Mouse (Mus musculus) intestine, embryonic 16.5 days (tissue): ENCODE data around the gene Efnb1. TPM values are rescaled to one million over a fixed set of nuclear protein-coding genes. Genes with fewer than 3 reads are reported as not detected.

Experiments
- ATAC-seq: fragments of 200-750 bp; cut with Nextera tagmentation; 2 replicates; pipeline ENCODE4 v1.8.0; 2017; ENCODE audit warnings: moderate TSS enrichment, moderate library complexity
- H3K27ac ChIP-seq: fragments of 300-500 bp; sonication (generic); 2 replicates; pipeline ENCODE4 v1.5.1; 2014; ENCODE audit warnings: mild to moderate bottlenecking, low read length
- H3K27me3 ChIP-seq: fragments of 300-500 bp; sonication (generic); replicated peaks from 2 replicates; pipeline ENCODE4 v1.6.1; 2014; ENCODE audit warnings: low read length, control low read depth, mixed read lengths; ENCODE audit not compliant: control insufficient read depth, insufficient read depth
- H3K36me3 ChIP-seq: fragments of 300-500 bp; sonication (generic); 2 replicates; pipeline ENCODE4 v1.6.1; 2014; ENCODE audit warnings: low read length, control low read depth; ENCODE audit not compliant: control insufficient read depth, insufficient read depth
- H3K4me1 ChIP-seq: fragments of 300-500 bp; sonication (generic); 2 replicates; pipeline ENCODE4 v1.6.1; 2014; ENCODE audit warnings: low read length, control low read depth, mixed read lengths; ENCODE audit not compliant: control insufficient read depth, insufficient read depth
- H3K4me2 ChIP-seq: fragments of 300-500 bp; sonication (generic); 2 replicates; pipeline ENCODE4 v1.6.1; 2014; ENCODE audit warnings: low read depth, low read length, control low read depth
- H3K4me3 ChIP-seq: fragments of 300-500 bp; sonication (generic); 2 replicates; pipeline ENCODE4 v1.5.1; 2014; ENCODE audit warnings: mild to moderate bottlenecking, low read length
- H3K9ac ChIP-seq: fragments of 300-500 bp; sonication (generic); 2 replicates; pipeline ENCODE4 v1.6.1; 2014; ENCODE audit warnings: low read depth, low read length
- H3K9me3 ChIP-seq: fragments of 300-500 bp; sonication (generic); 2 replicates; pipeline ENCODE4 v1.6.1; 2016; ENCODE audit warnings: low read length, control low read depth; ENCODE audit not compliant: control insufficient read depth
- WGBS: fragments of 180-500 bp; shearing (Covaris S2); extraction: QIAGEN DNeasy Blood & Tissue Kit; methylation state at CpG from one replicate; pipeline ENCODE4 v1.1.7; 2014; 5-methylcytosine and 5-hydroxymethylcytosine counted together
- polyA plus RNA-seq: library from polyadenylated mRNA; unstranded; fragments of >200 nt; fragmentation: Nextera tagmentation; extraction: Ambion mirVana; gene quantifications from 2 replicates; pipeline ENCODE4 v1.2.1, GENCODE M21; 2015

Gene Efnb1
- polyA plus RNA-seq, 1 experiment from 2014 or later: 18.3 TPM

DNA sequence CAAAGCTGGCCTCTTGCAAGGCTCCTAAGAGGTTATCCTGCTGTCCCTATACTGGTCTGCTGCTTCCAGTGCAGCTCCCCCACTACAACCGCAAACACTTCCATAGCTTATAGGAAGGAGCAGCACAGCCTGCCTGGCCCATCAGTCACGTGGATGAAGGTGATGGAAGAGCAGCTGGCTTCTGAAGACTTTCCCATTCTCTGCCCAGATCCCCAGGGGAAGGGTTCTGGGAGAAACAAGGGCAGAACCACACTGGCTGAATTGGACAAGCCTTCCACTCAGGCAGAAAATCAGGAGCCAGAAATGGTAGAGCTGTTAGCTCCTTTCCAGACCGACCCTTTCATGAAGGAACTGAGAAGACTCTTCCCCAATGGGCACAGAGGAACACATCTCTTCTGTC is 16.2 kb downstream of the Efnb1 start:
- Histone ChIP-seq H3K27ac (no peak overlapping the region), H3K4me2 (no peak overlapping the region), H3K9me3 (no peaks in the 10 kb centered on the region), H3K36me3 (no peaks in the 10 kb centered on the region), H3K27me3 (peaks cover 2% of the 10 kb centered on the region; the same call in 1 of the 2 replicates), H3K9ac (no peak overlapping the region), H3K4me1 (peaks cover 21% of the 10 kb centered on the region), H3K4me3 (no peak overlapping the region)
- WGBS: 46% methylated on average over 3 of the region's 3 CpGs
- no peak for ATAC-seq

DNA sequence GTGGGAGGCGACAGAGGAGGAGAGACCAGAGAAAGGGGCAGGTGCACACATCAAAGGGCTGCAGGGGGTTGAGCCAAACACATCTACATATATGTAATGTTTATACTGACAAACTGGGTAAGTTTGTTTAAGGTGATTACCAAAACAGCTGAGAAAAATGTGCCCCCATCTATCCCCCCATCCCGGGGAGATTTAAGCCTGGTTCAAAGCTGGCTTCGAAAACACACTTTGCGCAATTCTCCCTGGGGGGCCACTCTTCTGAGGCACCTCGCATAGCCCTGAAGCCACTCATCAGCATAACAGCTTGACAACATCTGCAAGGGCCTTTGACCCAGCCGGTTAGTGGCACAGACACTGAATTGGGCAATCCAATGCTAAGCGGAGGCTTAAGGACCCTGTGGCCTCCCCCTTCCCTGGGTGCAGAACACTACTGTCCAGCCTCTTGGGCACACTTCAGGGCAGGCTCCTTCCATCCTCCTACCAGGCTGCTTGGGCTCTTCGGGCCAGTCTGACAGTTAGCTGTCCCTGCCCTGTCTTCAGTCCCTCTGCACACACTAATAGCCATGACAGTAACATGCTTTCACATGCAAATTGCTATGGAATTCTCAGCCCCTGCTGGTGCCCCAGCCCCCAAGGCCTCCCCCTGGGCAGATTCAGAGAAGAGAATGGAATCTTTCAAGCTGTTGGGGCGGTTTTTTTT is 16.8 kb downstream of the Efnb1 start:
- no peak overlapping the region for H3K4me2 ChIP-seq
- no peaks in the 10 kb centered on the region for H3K9me3 ChIP-seq
- WGBS: 34% methylated on average over 9 of the region's 9 CpGs
- no peak overlapping the region for H3K9ac ChIP-seq
- no peak overlapping the region for H3K4me3 ChIP-seq
- H3K27ac ChIP-seq: no peak overlapping the region
- H3K27me3 ChIP-seq: peaks cover 8% of the 10 kb centered on the region; the same call in 1 of the 2 replicates
- H3K4me1 ChIP-seq: peaks cover 19% of the 10 kb centered on the region
- no peaks in the 10 kb centered on the region for H3K36me3 ChIP-seq
- ATAC-seq: no peak

DNA sequence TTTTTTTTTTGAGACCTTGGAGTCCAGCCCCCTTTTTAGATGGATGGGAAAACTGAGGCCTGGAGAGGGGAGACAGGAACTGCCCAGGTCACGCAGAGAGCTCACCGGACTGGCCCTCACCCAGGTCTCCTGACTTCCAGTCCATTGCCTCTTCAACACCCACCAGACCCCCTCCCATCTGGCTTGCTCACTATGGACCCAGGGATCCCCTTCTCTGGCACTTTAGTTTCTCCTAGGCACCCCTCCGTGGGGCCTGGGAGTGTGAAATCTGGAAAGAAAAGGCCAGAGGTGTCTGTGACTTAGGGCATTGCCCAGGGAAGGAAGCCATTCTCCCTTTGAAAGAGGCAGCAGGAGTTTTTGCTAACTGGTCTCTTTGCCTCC is 17.3 kb downstream of the Efnb1 start:
- H3K27me3 ChIP-seq: peaks cover 9% of the 10 kb centered on the region; the same call in 1 of the 2 replicates
- WGBS: 49% methylated on average over 3 of the region's 3 CpGs
- no peaks in the 10 kb centered on the region for H3K36me3 ChIP-seq
- no peak overlapping the region for H3K9ac ChIP-seq
- H3K4me2 ChIP-seq: no peak overlapping the region
- peaks cover 17% of the 10 kb centered on the region for H3K4me1 ChIP-seq
- no peaks in the 10 kb centered on the region for H3K9me3 ChIP-seq
- no peak overlapping the region for H3K4me3 ChIP-seq
- no peak for ATAC-seq
- peak overlapping the region; percentile 29; the same call in 1 of the 2 replicates for H3K27ac ChIP-seq

DNA sequence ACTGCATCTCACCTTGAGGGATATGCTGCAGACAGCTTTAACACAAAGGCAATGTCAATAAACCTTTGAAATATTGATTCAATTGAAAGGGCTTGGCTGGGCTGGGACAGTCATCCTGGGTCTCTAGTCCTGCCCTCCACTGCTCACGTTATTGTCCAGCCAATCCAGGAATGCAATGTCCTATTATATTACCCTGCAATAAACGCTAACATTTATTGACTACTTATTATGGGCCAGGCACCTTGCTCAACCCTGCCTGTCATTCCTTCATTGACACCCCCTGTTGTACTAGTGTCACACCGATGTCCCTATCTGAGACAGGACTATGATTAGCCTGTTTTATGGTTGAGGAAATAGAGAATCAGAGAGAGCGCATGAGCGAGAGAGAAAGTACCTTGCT is 18.4 kb downstream of the Efnb1 start:
- no peak overlapping the region for H3K4me3 ChIP-seq
- no peaks in the 10 kb centered on the region for H3K9me3 ChIP-seq
- 66% methylated on average over 5 of the region's 5 CpGs for WGBS
- ATAC-seq: peak; percentile 86
- H3K36me3 ChIP-seq: no peaks in the 10 kb centered on the region
- peaks cover 9% of the 10 kb centered on the region for H3K4me1 ChIP-seq
- H3K9ac ChIP-seq: no peak overlapping the region
- peak overlapping the region; percentile 29; the same call in 1 of the 2 replicates for H3K27ac ChIP-seq
- H3K4me2 ChIP-seq: no peak overlapping the region
- peaks cover 9% of the 10 kb centered on the region; the same call in 1 of the 2 replicates for H3K27me3 ChIP-seq

DNA sequence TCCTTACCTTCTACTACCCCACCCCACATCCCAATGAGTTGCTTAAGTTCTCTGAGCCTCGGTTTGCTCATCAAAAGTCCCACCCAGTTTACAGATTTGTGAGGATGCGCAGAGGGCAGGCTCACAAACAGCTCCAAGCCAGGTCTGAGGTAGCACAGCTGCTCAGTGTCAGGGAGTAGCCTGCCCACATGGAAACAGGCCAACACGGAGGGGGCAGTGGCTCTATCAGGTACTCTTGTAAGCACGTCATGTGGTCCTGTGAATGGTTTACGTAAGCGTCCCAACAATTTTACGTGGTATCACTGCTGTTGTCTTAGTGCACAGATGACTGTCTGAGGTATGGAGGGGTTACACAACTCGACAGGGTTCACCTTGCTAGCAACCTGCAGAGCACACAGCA is 23.1 kb downstream of the Efnb1 start:
- Histone ChIP-seq H3K4me2 (no peak overlapping the region), H3K27ac (no peak overlapping the region), H3K27me3 (peaks cover 9% of the 10 kb centered on the region), H3K4me3 (no peak overlapping the region), H3K36me3 (no peaks in the 10 kb centered on the region), H3K4me1 (no peaks in the 10 kb centered on the region), H3K9me3 (no peaks in the 10 kb centered on the region), H3K9ac (no peak overlapping the region)
- 74% methylated on average over 8 of the region's 8 CpGs for WGBS
- no peak for ATAC-seq

DNA sequence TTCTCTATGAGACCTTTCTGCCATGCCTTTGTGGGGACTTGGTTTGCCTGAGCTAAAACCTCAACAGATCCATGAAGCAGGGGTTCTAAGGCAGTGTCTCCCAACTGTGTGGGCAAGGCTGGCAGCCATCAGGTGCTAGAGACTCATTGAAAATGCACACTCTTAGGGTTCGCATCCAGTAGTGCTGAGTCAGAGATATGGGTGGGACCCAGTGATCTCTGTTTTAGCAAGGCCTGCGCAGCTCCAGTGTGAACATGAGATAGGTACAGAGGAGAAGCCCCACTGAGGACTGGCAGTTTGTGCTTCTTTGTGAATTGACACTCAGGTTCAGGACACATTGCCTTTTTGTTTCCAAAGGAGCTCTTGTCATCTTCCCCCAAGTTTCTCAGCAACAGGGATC is 28.2 kb downstream of the Efnb1 start:
- H3K9me3 ChIP-seq: no peaks in the 10 kb centered on the region
- no peak overlapping the region for H3K4me3 ChIP-seq
- no peaks in the 10 kb centered on the region for H3K36me3 ChIP-seq
- H3K27me3 ChIP-seq: peaks cover 3% of the 10 kb centered on the region
- no peak overlapping the region for H3K4me2 ChIP-seq
- ATAC-seq: no peak
- H3K4me1 ChIP-seq: no peaks in the 10 kb centered on the region
- no peak overlapping the region for H3K27ac ChIP-seq
- H3K9ac ChIP-seq: no peak overlapping the region
- WGBS: 94% methylated on average over 2 of the region's 2 CpGs

DNA sequence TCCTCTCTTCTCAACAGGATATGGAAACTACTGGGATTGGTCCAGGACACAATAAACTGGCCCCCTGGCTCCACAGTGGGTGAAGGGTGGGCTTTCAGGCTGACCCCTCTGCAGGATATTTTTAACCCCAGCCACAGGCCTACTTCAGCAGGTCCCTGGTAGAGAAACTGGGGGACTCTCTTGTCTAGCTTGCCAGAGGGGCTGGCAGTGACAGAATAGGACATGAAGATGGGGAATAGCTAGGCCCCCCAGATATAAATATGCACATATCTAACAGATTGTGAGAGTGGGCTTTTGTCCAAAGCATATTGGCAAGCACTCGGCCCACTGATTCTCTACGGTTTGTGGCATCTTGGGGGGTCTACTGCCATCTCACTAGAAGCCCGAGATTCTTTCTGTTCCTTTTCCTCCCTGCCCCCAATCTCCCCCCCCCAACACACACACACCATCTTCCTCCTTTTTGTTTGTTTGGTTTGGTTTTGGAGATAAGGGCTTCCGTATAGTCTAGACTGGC is 29.0 kb downstream of the Efnb1 start:
- H3K36me3 ChIP-seq: no peaks in the 10 kb centered on the region
- H3K4me1 ChIP-seq: no peaks in the 10 kb centered on the region
- H3K9me3 ChIP-seq: no peaks in the 10 kb centered on the region
- no peak overlapping the region for H3K27ac ChIP-seq
- peaks cover 3% of the 10 kb centered on the region for H3K27me3 ChIP-seq
- no peak overlapping the region for H3K9ac ChIP-seq
- no peak for ATAC-seq
- WGBS: 69% methylated on average over 4 of the region's 4 CpGs
- H3K4me3 ChIP-seq: no peak overlapping the region
- no peak overlapping the region for H3K4me2 ChIP-seq

DNA sequence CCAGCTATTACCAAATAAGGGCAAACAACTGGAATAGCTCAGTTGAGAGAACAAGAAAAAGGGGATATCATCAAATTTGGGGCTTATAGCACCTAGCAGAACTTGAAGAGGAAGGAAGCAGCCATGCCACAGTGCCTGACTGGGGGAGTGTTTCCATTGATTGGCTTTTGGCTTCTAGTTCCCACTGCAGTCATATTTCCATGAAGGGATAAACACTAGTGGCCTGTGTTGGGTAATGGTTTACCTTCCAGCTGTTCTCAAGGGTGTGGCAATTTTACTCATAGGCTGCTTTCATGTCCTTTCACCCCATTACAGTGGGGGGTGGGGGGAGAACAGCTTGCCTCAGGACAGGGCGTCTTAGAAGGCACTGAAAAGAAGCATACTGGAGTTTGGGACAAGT is 31.1 kb downstream of the Efnb1 start:
- H3K27ac ChIP-seq: no peak overlapping the region
- no peaks in the 10 kb centered on the region for H3K36me3 ChIP-seq
- no peak overlapping the region for H3K4me3 ChIP-seq
- ATAC-seq: no peak
- peaks cover 3% of the 10 kb centered on the region; the same call in 1 of the 2 replicates for H3K4me1 ChIP-seq
- 63% methylated on average over 1 of the region's 1 CpGs for WGBS
- no peak overlapping the region for H3K4me2 ChIP-seq
- H3K9ac ChIP-seq: no peak overlapping the region
- H3K27me3 ChIP-seq: peaks cover 7% of the 10 kb centered on the region; the same call in 1 of the 2 replicates
- H3K9me3 ChIP-seq: no peaks in the 10 kb centered on the region

DNA sequence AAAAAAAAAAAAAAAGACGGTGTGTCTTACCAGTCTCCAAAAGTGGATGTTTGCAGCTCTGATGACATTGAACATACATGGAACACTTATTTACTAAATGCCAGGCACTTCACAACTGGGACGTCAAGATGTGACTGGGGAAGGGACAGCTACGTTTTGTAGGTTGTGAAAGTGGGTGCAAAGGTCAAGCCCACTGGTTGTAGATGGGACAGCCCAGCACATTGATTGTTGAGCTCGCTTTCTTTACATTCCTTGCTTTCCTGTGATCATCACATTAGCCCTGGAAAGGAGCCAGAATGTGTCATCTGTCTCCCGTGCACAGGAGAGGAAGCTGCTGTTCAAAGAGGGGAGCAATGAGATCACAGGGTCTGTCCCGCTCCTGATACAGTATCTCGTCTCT is 31.6 kb downstream of the Efnb1 start:
- no peak for ATAC-seq
- Histone ChIP-seq H3K4me1 (peaks cover 6% of the 10 kb centered on the region), H3K27ac (no peak overlapping the region), H3K9me3 (no peaks in the 10 kb centered on the region), H3K4me3 (no peak overlapping the region), H3K9ac (no peak overlapping the region), H3K36me3 (no peaks in the 10 kb centered on the region), H3K4me2 (no peak overlapping the region), H3K27me3 (peaks cover 7% of the 10 kb centered on the region; the same call in 1 of the 2 replicates)
- 37% methylated on average over 7 of the region's 7 CpGs for WGBS
